Mouse (Mus musculus) right cerebral cortex, postnatal 10 days (tissue): ENCODE data around the gene 0610030E20Rik.

ENCODE experiments used
- DNase-seq, 2 experiments: peaks; one replicate each; pipeline ENCODE4 v3.0.0; 2021; ENCODE audit warnings: low spot score in 2 of 2

Gene 0610030E20Rik

DNA sequence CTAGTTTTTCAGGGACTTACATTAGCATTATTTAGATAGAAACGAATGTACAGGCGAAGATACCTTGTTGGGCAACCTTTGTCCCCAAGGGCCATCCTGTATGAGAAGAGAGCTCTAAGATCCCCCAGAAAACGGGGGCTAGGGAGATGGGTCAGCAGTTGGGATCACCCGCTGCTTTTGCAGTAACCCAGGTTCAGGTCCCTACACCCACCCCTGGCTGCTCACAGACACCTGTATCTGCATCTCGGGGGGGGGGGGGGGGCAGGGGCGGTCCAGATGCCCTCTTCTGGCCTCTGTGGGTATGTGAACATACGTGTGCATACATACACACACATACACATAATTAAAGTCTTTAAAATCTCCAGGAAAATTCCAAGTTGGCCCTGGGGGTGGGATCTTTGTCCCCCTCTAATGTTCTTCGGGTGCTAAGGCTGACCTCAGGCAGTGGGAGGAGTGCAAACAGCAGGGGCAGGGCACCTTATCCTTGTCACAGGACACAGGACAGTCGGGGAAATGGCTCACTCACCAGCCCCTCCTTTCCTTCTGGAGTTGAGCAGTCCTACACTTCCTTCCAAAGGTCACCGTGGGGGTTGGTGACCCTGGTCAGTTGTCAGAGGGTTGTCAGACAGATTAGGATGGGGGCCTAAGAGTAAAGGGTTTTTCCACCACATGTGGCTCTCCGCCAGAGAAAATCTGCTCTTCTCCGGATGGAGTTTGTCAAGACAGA, 43.8 kb downstream of the 0610030E20Rik start:
- peak; percentile 40 to 41 for DNase-seq

- no peak for DNase-seq
These were observed 45.2 kb downstream of the 0610030E20Rik start for GRCm38 (mm10) chr6:72392341-72392740.

DNA sequence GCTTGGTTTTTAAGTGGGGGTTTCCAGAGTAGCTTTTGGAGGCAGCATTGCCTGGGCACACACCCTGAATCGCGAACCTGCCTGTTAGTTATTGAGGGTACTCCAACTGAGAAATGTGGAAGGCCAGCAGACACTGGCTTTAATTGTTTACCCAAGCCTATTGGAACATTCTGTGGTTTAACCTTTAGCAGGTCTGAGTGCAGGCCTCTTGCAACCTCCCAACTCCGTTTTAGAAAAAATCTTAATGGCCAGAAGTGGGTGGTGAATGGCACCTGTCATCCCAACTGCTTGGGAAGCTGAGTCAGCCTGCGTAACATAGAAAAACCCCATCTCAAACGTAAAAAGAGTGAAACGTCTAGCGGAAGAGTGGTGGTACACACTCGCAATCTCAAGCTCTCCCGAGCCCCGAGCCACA, 49.7 kb downstream of the 0610030E20Rik start:
- no peak for DNase-seq

- DNase-seq: no peak
These were observed 52.9 kb downstream of the 0610030E20Rik start for GRCm38 (mm10) chr6:72399967-72400366.

DNA sequence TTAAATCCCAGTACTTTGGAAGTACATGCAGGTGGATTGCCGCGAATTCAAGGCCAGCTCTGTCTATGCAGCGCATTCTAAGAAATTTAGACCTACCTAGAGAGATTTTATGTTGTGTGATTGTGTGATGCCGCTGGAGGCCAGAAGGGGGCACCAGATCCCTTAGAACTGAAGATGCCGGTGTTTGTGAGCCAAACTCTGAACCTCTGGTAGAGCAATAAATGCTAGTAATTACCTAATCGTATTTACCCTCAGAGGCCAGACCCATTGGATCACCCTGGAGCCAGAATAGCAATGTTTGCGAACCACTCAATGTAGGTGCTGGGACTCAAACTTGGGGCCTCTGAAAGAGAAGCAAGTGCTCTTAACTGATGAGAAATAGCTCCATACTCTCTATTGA, 54.8 kb downstream of the 0610030E20Rik start:
- peak; percentile 57 to 78 for DNase-seq
